Mouse (Mus musculus) hematopoietic stem cell, adult 5-6 weeks (primary cell): ENCODE results near the gene Cyp27b1. TPM values are rescaled to one million over a fixed set of nuclear protein-coding genes. Genes with fewer than 3 reads are reported as not detected.
"Not testable (repeated sequence)": the region's sequence is repeated elsewhere in the genome, so short reads cannot be mapped to it uniquely, and the experiment has no call there.

Experiments used
- ATAC-seq, 2 experiments: fragments of 125-278 bp in 1 of 2; replicated peaks in 1 of 2; 2 replicates each; pipeline ENCODE4 v1.8.0; 2016 to 2017; ENCODE audit warnings: inconsistent platforms in 2 of 2, mild to moderate bottlenecking in 2 of 2, moderate number of reproducible peaks in 2 of 2, low read depth in 1 of 2, moderate TSS enrichment in 1 of 2; ENCODE audit not compliant: low FRiP score in 2 of 2, poor library complexity in 2 of 2, severe bottlenecking in 2 of 2, insufficient read depth in 1 of 2, low TSS enrichment in 1 of 2
- total RNA-seq: library from RNA; stranded (forward); fragments of 172-1452, 232-1000 nt; gene quantifications from 2 replicates; pipeline ENCODE4 v1.2.3, GENCODE M21; 2017

Cyp27b1 gene
- total RNA-seq, 1 experiment from 2014 or later: not detected

GRCm38 (mm10) chr10:127042468-127043115 is 5.5 kb upstream of the Cyp27b1 start:
- ATAC-seq: no peak

- ATAC-seq: no peak
Observed at GRCm38 (mm10) chr10:127043187-127043586, 4.9 kb upstream of the Cyp27b1 start.

DNA sequence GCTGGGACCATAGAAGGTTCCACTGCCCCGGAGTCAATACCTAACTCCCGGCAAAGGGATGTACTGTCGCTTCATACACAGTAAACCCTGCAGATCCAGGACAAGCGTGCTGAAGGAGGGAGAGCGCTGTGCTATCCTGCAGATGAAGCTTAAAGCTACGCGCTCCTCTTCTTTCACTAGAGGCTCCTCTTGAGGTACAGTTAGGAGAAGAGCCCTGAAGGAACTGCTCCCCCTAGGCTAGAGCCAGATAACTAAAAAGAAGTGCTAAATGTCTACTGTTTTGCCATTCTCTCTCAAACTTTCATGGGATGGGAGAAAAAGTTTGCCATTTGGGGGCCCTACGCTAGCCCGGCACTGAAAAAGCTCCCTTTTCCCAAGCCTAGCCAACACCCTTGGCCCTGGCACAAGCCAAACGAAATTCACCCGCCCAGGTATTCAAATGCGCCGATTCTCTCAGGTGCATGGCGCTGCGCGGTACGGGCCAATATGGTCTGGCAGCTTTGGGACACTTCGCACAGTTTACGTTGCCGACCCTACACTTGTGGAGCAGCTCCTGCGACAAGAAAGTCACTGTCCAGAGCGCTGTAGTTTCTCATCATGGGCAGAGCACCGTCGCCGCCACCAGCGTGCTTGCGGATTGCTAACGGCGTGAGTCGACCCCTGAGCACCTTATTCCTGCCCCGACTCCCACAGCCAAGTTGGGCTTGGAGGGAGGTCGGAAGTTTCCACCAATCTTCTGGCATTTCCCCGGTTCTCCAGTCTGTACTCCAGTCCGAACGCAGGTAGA is 751 bp downstream of the Cyp27b1 start:
- ATAC-seq: peak in 1 of 2 experiments; percentile 11; a peak in 1 of 4 replicates

DNA sequence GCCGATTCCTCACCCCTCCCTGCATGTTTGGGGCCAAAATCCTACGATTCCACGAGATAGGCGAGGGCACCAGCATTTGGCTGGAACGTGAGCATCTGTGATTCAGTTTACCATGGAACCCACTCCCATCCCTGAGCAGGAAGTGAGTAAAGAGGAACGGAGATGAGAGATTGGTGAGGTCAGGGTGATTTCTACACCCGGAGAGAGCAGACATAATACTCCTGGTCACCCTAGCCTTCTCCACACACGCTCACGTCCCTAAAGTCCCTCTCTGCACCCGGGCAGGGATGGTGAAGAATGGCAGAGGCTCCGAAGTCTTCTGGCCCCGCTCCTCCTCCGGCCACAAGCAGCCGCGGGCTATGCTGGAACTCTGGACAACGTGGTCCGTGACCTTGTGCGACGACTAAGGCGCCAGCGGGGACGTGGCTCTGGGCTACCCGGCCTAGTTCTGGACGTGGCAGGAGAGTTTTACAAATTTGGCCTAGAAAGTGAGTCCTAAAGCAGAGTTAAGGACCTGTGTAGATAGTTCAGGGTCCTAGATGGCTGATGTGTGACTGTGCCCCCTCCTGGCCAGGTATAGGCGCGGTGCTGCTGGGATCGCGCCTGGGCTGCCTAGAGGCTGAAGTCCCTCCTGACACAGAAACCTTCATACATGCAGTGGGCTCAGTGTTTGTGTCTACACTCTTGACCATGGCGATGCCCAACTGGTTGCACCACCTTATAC is 1.5 kb downstream of the Cyp27b1 start:
- peak; percentile 14 to 20; a peak in 2 of 4 replicates for ATAC-seq

DNA sequence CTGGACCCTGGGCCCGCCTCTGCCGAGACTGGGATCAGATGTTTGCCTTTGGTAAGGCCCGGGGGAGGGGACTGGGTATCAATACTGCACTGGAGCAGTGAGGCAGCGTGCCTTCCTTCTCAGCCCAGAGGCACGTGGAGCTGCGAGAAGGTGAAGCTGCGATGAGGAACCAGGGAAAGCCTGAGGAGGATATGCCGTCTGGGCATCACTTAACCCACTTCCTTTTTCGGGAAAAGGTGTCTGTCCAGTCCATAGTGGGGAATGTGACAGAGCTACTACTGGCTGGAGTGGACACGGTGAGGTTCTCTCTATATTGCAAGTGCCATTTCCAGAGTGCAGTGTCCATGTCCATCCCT is 2.0 kb downstream of the Cyp27b1 start:
- ATAC-seq: peak; percentile 6 to 22; a peak in 2 of 4 replicates

DNA sequence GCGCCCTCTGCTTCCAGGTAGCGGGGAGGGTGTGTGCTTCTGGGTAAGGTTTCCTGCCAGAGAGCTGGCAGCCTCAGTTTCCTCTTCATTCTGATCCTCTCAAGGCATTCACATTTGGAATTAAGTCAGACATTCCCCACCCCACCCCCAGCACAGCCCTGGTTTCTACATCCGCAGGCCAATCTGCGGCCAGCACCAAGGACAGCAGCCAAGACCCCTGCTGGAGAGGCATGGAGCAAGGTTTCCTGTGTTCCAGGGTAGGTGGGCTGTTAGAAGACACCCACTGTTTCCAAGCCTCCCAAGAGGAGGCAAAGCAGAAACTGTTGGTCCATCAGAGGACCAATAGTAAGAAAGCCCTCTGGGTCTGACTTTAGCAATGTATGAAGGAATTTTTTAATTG is 6.6 kb downstream of the Cyp27b1 start:
- ATAC-seq: no peak

GRCm38 (mm10) chr10:127055406-127055805 is 7.4 kb downstream of the Cyp27b1 start:
- no peak for ATAC-seq

GRCm38 (mm10) chr10:127056490-127056889 is 8.4 kb downstream of the Cyp27b1 start:
- ATAC-seq: no peak

- ATAC-seq: peak; percentile 71 to 76
Observed at GRCm38 (mm10) chr10:127058161-127058560, 10.1 kb downstream of the Cyp27b1 start.

DNA sequence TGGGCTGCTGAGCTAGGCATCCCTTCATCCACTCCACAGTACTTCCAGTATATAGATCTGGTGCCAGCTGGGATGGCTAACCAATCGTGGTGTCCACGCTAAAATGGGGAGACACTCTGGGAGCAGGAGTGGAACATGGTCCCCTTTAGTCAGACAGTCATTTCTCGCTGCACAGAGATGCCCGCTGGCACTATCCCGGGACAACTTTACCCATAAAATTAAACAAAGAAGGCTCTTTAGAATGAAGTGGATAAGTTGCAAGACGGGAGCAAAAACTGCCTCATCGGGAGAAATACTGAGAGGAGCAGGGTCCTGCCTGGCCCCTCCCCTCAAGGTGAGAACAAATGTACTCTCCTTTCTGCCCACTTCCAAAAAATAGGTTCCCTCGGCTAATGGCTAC is 10.7 kb downstream of the Cyp27b1 start:
- no peak for ATAC-seq

DNA sequence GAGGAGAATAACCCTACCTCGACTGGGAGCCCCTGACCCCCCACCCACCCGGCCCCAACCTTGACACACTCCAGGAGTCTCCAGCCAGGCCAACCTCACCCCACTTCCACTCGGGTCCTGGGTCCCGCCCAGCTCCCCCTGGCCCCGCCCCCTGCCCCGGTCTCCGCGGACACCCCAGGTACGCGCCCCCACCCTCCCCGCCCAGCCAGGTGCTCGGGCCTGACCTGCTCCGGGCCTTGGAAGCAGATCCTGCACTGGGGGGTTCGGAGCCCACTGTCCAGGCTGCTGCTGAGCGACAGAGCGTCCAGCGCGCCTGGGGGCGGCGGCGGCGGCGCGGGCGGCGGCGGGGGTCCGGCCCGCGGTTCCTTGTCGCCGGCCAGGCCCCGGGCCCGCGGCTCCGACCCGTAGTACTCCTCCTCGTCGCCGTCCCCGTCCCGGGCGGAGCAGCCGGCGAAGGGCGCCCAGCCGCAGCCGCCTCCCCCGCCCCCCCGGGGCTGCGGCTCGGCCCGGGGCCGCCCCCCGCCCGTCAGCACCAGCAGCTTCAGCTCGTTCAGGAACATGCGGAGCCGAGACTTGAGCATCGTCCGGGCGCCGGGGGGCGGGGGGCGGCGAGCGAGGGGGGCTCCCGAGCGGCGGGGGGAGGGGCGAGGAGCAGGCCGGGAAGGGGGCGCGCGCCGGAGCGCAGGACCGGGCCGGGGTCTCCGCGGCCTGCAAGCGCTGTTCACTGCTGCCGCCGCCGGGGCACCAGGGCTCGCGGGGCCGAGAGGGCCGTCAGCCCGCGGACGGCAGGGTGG is 11.3 kb downstream of the Cyp27b1 start:
- no peak for ATAC-seq

- ATAC-seq: no peak
Observed at GRCm38 (mm10) chr10:127059968-127060916, 12.2 kb downstream of the Cyp27b1 start, which contains the start of gene March9. March9 (minus strand) TSS chr10:127060184.

DNA sequence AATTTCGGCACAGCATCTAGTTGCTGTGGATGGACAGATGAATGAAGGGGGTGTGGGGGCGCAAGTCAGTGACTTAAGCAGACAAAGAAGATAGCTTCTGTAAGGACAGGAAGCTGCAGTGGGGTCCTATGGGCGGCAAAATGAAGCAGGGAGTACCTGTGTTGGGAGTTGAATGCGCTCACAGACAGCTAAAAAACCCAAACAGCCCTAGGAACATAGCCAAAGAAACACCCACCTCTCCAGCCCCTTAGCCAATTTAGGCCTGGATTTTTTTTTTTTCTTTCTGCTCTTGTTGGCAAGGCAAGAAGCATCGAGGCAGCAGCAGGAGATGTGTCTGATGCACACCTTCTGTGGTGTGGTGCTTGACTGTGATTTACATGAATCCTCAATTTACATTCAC is 13.0 kb downstream of the Cyp27b1 start:
- no peak for ATAC-seq

DNA sequence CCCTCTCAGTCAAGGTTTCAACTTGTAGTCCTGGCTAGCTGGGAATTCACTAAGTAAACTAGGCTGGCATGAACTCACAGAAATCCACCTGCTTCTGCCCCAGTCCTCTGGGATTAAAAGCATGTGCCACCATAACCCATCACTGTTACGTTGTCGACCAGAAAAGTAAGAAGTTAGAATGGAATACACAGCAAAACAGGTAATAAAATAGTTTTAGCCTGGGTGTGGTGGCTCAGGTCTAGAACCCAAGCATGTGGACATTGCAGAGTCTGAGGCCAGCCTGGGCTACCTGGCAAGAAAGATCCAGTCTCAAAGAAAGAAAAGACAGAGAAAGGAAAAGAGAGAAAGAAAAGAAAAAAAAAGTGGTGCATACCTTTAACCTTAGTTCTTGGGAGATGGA is 13.5 kb downstream of the Cyp27b1 start:
- no peak for ATAC-seq

DNA sequence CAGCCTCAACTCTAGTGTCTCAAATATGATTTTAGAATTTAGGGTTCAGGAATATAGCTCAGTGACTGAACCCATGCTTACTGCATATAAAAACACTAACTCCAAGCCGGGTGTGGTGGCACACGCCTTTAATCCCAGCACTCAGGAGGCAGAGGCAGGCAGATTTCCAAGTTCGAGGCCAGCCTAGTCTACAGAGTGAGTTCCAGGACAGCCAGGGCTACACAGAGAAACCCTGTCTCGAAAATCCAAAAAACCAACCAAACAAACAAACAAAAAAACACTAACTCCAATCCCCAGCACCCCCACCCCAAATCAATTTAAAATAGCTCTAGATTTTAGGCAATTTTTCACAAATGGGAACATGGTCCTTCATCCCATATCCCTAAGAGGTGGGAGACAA is 14.1 kb downstream of the Cyp27b1 start:
- ATAC-seq: not testable (repeated sequence)

GRCm38 (mm10) chr10:127062503-127062902 is 14.5 kb downstream of the Cyp27b1 start:
- no peak for ATAC-seq
